Mouse (Mus musculus) cerebellum, postnatal 10 days (tissue): ENCODE data around the gene Ceacam15.

ENCODE experiments used
- DNase-seq, 2 experiments: peaks; one replicate each; pipeline ENCODE4 v3.0.0; 2021; ENCODE audit warnings: mixed read lengths in 2 of 2

The Ceacam15 gene

DNA sequence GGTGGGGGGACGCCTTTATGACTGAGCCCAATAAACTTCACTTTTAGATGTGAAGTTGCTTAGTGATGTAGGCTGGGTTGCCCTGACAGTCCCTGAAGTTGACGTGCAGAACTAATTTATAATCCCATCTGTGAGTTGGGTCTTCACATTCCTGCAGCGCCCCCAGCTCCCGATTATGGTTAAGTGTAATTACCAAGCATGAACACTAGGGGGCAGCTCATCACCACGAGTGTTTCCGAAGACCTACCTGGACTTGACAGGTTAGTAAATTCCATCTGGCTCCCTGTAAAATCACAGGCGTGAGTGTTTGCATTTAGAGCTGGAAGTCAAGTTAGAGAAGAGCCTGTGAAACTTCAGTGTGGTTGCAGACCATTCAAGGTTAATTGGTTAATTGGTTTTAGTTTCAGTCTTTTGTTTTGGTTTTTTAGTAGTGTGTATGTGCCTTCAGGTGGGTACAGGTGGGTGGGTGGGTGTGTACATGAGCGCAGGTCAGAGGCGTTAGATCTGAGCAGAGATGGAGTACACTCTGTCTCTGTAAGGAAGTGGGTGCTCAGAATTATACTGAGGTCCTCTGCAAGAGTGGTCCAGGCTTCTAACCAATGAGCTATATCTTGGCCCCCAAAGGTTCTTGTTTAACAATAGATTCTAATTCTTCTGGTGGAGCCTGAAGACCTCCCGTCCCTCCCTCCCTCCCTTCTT, 45.8 kb downstream of the Ceacam15 start:
- DNase-seq, result peak; percentile 79 to 86

DNA sequence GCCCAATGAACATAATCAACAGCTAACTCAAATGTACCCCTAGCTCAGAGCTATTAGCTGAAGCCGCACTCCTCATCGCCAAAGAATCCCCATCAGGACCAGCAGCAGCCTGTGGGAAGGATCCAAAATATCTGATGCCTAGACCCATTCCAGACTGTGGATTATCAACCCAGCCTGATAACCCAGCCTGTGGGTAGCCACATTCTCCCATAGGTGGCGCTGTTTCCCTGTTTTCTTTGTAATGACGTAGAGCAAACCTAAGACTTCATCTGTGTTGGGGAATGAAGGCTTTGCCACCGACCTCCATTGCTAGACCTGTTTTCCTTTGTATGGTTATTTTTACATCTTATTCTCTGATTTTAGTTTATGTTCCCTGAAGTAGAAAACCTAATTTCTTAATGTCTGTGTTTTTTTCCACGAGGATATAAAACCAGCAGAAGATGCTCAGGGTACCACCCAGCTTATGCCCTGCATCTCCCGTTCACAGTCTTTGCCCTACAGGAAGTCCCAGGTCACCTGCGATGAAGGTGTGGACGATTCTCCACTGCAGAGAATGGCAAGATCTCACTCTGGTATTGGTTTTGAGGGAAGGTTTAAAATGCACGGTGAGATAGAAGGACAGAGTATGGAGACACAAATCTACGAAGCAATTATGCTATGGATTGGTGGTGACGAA, 47.3 kb downstream of the Ceacam15 start:
- DNase-seq, result peak; percentile 88 to 93

DNA sequence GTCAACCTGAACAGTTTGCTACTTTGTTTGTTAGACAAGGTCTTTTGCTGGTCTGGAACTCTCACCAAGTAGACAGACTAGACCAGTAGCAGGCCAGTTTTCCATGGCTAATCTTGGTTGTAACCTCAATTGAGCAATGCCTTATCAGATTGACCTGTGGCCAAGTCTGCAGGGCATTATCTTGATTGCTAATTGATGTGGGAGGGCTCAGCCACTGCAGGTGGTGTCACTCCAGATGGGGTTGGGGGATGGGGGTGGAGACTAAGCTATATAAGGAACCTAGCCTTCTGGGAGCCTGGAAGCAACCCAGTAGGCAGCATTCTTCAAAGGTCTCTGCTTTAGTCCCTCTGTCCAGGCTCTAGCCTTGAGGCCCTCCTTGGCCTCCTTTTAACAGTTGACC, 51.8 kb downstream of the Ceacam15 start:
- DNase-seq, result peak in 1 of 2 experiments; percentile 37

DNA sequence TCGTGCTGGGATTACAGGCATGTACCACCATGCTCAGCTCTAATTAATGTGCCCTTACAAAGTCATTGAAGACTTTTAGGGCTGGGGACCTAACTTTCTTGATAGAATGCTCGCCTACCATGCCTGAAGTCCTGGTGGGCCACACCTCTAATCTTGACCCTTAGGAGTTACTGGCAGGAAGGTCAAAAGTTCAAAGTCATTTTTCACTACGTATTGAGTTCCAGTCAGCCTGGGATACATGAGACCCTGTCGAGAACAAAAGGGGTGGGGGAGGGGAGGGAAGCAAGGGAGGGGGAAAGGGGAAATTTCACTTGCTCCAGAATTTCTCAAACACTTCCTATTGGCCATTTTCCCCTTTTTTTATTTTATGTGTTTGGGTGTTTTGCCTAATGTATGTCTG, 52.4 kb downstream of the Ceacam15 start:
- DNase-seq, result no peak
